Mouse (Mus musculus): ENCODE data around the gene Camsap3.

- TF ChIP-seq CTCF (IDR thresholded peaks at IDR 0.05) (no peak), EP300 (IDR thresholded peaks at IDR 0.05) (no peak)
These were observed 22.7 kb downstream of the Camsap3 start for GRCm38 (mm10) chr8:3609816-3610150.

All from lung, postnatal 0 days (tissue).